Mouse (Mus musculus) liver, embryonic 12.5 days (tissue): ENCODE results near the gene Spint4. TPM values are rescaled to one million over a fixed set of nuclear protein-coding genes. Genes with fewer than 3 reads are reported as not detected.
"Not testable (repeated sequence)": the region's sequence is repeated elsewhere in the genome, so short reads cannot be mapped to it uniquely, and the experiment has no call there.

ENCODE experiments used
- ATAC-seq: fragments of 200-750 bp; cut with Nextera tagmentation; 2 replicates; pipeline ENCODE4 v1.8.0; 2017; ENCODE audit warnings: moderate number of reproducible peaks, mild to moderate bottlenecking, moderate library complexity
- H3K27ac ChIP-seq: fragments of 300-500 bp; sonication (generic); 2 replicates; pipeline ENCODE4 v1.5.1; 2016; ENCODE audit warnings: mild to moderate bottlenecking
- H3K27me3 ChIP-seq: fragments of 300-500 bp; sonication (generic); replicated peaks from 2 replicates; pipeline ENCODE4 v1.6.1; 2016; ENCODE audit warnings: mild to moderate bottlenecking, moderate library complexity
- H3K36me3 ChIP-seq: fragments of 300-500 bp; sonication (generic); 2 replicates; pipeline ENCODE4 v1.6.1; 2016; ENCODE audit warnings: mild to moderate bottlenecking, moderate library complexity
- H3K4me1 ChIP-seq: fragments of 300-500 bp; sonication (generic); 2 replicates; pipeline ENCODE4 v1.6.1; 2016
- H3K4me2 ChIP-seq: fragments of 300-500 bp; sonication (generic); 2 replicates; pipeline ENCODE4 v1.6.1; 2016; ENCODE audit warnings: mild to moderate bottlenecking, moderate library complexity
- H3K4me3 ChIP-seq: fragments of 300-500 bp; sonication (generic); 2 replicates; pipeline ENCODE4 v1.5.1; 2016; ENCODE audit warnings: mild to moderate bottlenecking, moderate library complexity
- H3K9ac ChIP-seq: fragments of 300-500 bp; sonication (generic); 2 replicates; pipeline ENCODE4 v1.6.1; 2016; ENCODE audit warnings: mild to moderate bottlenecking, moderate library complexity
- H3K9me3 ChIP-seq: fragments of 300-500 bp; sonication (generic); replicated peaks from 2 replicates; pipeline ENCODE4 v1.6.1; 2016; ENCODE audit warnings: mild to moderate bottlenecking, moderate library complexity
- WGBS: fragments of 180-500 bp; shearing (Covaris S2); methylation state at CpG from one replicate; pipeline ENCODE4 v1.1.7; 2016; ENCODE audit not compliant: insufficient replicate concordance; 5-methylcytosine and 5-hydroxymethylcytosine counted together
- polyA plus RNA-seq: library from polyadenylated mRNA; unstranded; fragments of >200 nt; fragmentation: Nextera tagmentation; extraction: Ambion mirVana; gene quantifications from 2 replicates; pipeline ENCODE4 v1.2.1, GENCODE M21; 2016

Gene Spint4
- polyA plus RNA-seq, 1 experiment from 2014 or later = not detected

- no peaks in the 10 kb centered on the region for H3K4me1 ChIP-seq
- 68% methylated on average over 5 of the region's 5 CpGs for WGBS
Observed at GRCm38 (mm10) chr2:164700959-164701358, 2.7 kb downstream of the Spint4 start.

GRCm38 (mm10) chr2:164701761-164702160 is 3.5 kb downstream of the Spint4 start:
- no peaks in the 10 kb centered on the region for H3K9me3 ChIP-seq
- no peak overlapping the region for H3K4me2 ChIP-seq
- no peaks in the 10 kb centered on the region for H3K4me1 ChIP-seq
- no peaks in the 10 kb centered on the region for H3K36me3 ChIP-seq
- H3K27ac ChIP-seq = no peak overlapping the region
- no peak overlapping the region for H3K4me3 ChIP-seq
- no peak overlapping the region for H3K9ac ChIP-seq
- no peak for ATAC-seq
- 73% methylated on average over 5 of the region's 5 CpGs for WGBS
- no peaks in the 10 kb centered on the region for H3K27me3 ChIP-seq

More at GRCm38 (mm10) chr2:164700959-164701358, 2.7 kb downstream of the Spint4 start:
- Histone ChIP-seq H3K9me3 (no peaks in the 10 kb centered on the region), H3K4me3 (no peak overlapping the region), H3K27me3 (no peaks in the 10 kb centered on the region), H3K36me3 (no peaks in the 10 kb centered on the region), H3K27ac (no peak overlapping the region), H3K4me2 (no peak overlapping the region), H3K9ac (no peak overlapping the region)
- ATAC-seq = no peak

GRCm38 (mm10) chr2:164704235-164704634 is 5.9 kb downstream of the Spint4 start:
- no peak for ATAC-seq
- no peaks in the 10 kb centered on the region for H3K9me3 ChIP-seq
- no peak overlapping the region for H3K4me3 ChIP-seq
- no peak overlapping the region for H3K9ac ChIP-seq
- no peaks in the 10 kb centered on the region for H3K4me1 ChIP-seq
- H3K27me3 ChIP-seq = no peaks in the 10 kb centered on the region
- no peak overlapping the region for H3K27ac ChIP-seq
- 53% methylated on average over 5 of the region's 5 CpGs for WGBS
- no peak overlapping the region for H3K4me2 ChIP-seq
- H3K36me3 ChIP-seq = no peaks in the 10 kb centered on the region

- Histone ChIP-seq H3K27ac (no peak overlapping the region), H3K4me1 (no peaks in the 10 kb centered on the region), H3K9me3 (no peaks in the 10 kb centered on the region), H3K27me3 (no peaks in the 10 kb centered on the region; the same call in 1 of the 2 replicates), H3K36me3 (no peaks in the 10 kb centered on the region), H3K9ac (no peak overlapping the region), H3K4me3 (no peak overlapping the region), H3K4me2 (no peak overlapping the region)
- ATAC-seq = no peak
- WGBS = 75% methylated on average over 6 of the region's 6 CpGs
Observed at GRCm38 (mm10) chr2:164705328-164705727, 7.0 kb downstream of the Spint4 start.

- no peak for ATAC-seq
- Histone ChIP-seq H3K36me3 (no peaks in the 10 kb centered on the region), H3K27ac (no peak overlapping the region), H3K9me3 (no peaks in the 10 kb centered on the region), H3K4me2 (no peak overlapping the region), H3K4me3 (no peak overlapping the region), H3K4me1 (no peaks in the 10 kb centered on the region), H3K9ac (no peak overlapping the region), H3K27me3 (no peaks in the 10 kb centered on the region; the same call in 1 of the 2 replicates)
- 77% methylated on average over 14 of the region's 14 CpGs for WGBS
Observed at GRCm38 (mm10) chr2:164705991-164706390, 7.7 kb downstream of the Spint4 start.

- WGBS = 53% methylated on average over 6 of the region's 6 CpGs
- ATAC-seq = no peak
- H3K36me3 ChIP-seq = no peaks in the 10 kb centered on the region
- H3K4me2 ChIP-seq = no peak within 1 kb of the TSS
- H3K27ac ChIP-seq = no peak within 1 kb of the TSS
- H3K4me3 ChIP-seq = no peak within 1 kb of the TSS
- no peaks in the 10 kb centered on the region for H3K4me1 ChIP-seq
- H3K27me3 ChIP-seq = no peaks in the 10 kb centered on the region
- no peak within 1 kb of the TSS for H3K9ac ChIP-seq
- no peaks in the 10 kb centered on the region for H3K9me3 ChIP-seq
Observed at GRCm38 (mm10) chr2:164715005-164715404, 16.7 kb downstream of the Spint4 start, which contains the start of gene Spint5. Gene Spint5, plus strand, starts transcription at chr2:164715305.

- H3K9me3 ChIP-seq = not testable (repeated sequence)
Observed at GRCm38 (mm10) chr2:164716194-164716786, 18.0 kb downstream of the Spint4 start.

GRCm38 (mm10) chr2:164723276-164723675 is 25.0 kb downstream of the Spint4 start:
- ATAC-seq = no peak
- Histone ChIP-seq H3K27me3 (0 out of 2 replicates have a peak, but pooled peaks cover 6% of the 10 kb centered on the region), H3K4me1 (no peaks in the 10 kb centered on the region), H3K9me3 (no peaks in the 10 kb centered on the region), H3K4me2 (no peak overlapping the region), H3K27ac (no peak overlapping the region), H3K36me3 (no peaks in the 10 kb centered on the region), H3K4me3 (no peak overlapping the region), H3K9ac (no peak overlapping the region)
- WGBS = 40% methylated on average over 4 of the region's 4 CpGs

More at GRCm38 (mm10) chr2:164716194-164716786, 18.0 kb downstream of the Spint4 start:
- H3K9ac ChIP-seq, H3K4me2 ChIP-seq, H3K36me3 ChIP-seq, H3K27me3 ChIP-seq, H3K27ac ChIP-seq, H3K4me1 ChIP-seq, ATAC-seq, H3K4me3 ChIP-seq: not testable (repeated sequence)
- 76% methylated on average over 23 of the region's 23 CpGs for WGBS

GRCm38 (mm10) chr2:164725895-164726619 is 27.8 kb downstream of the Spint4 start:
- WGBS = 16% methylated on average over 6 of the region's 6 CpGs
- Histone ChIP-seq H3K27me3 (0 out of 2 replicates have a peak, but pooled peaks cover 6% of the 10 kb centered on the region), H3K9me3 (no peaks in the 10 kb centered on the region), H3K9ac (no peak overlapping the region), H3K36me3 (no peaks in the 10 kb centered on the region), H3K4me3 (no peak overlapping the region), H3K4me1 (no peaks in the 10 kb centered on the region), H3K4me2 (no peak overlapping the region), H3K27ac (no peak overlapping the region)
- peak; percentile 65; the same call in 1 of the 2 replicates for ATAC-seq

- Histone ChIP-seq H3K4me2 (no peak overlapping the region), H3K4me1 (no peaks in the 10 kb centered on the region; the same call in 1 of the 2 replicates), H3K4me3 (no peak overlapping the region), H3K27ac (no peak overlapping the region), H3K27me3 (peaks cover 21% of the 10 kb centered on the region; the same call in 1 of the 2 replicates), H3K9ac (no peak overlapping the region), H3K9me3 (no peaks in the 10 kb centered on the region), H3K36me3 (no peaks in the 10 kb centered on the region)
- ATAC-seq = no peak
- 59% methylated on average over 5 of the region's 5 CpGs for WGBS
Observed at GRCm38 (mm10) chr2:164731719-164732118, 33.4 kb downstream of the Spint4 start.

GRCm38 (mm10) chr2:164733259-164733658 is 35.0 kb downstream of the Spint4 start:
- Histone ChIP-seq H3K4me1 (no peaks in the 10 kb centered on the region; the same call in 1 of the 2 replicates), H3K9me3 (no peaks in the 10 kb centered on the region), H3K4me3 (no peak overlapping the region), H3K4me2 (no peak overlapping the region), H3K9ac (no peak overlapping the region), H3K27me3 (peaks cover 26% of the 10 kb centered on the region), H3K27ac (no peak overlapping the region), H3K36me3 (no peaks in the 10 kb centered on the region)
- no peak for ATAC-seq
- WGBS = 59% methylated on average over 2 of the region's 2 CpGs

- Histone ChIP-seq H3K27ac (no peak overlapping the region), H3K36me3 (no peaks in the 10 kb centered on the region), H3K4me3 (no peak overlapping the region), H3K4me2 (no peak overlapping the region), H3K9ac (no peak overlapping the region), H3K4me1 (no peaks in the 10 kb centered on the region; the same call in 1 of the 2 replicates), H3K9me3 (no peaks in the 10 kb centered on the region), H3K27me3 (peaks cover 26% of the 10 kb centered on the region)
- no peak for ATAC-seq
- WGBS = 69% methylated on average over 5 of the region's 5 CpGs
Observed at GRCm38 (mm10) chr2:164734839-164735238, 36.5 kb downstream of the Spint4 start.
